Mouse (Mus musculus) heart, embryonic 16.5 days (tissue): ENCODE results near the gene Vmn2r22. TPM values are rescaled to one million over a fixed set of nuclear protein-coding genes. Genes with fewer than 3 reads are reported as not detected.
"Not testable (repeated sequence)": the region's sequence is repeated elsewhere in the genome, so short reads cannot be mapped to it uniquely, and the experiment has no call there.

Experiments
- ATAC-seq: fragments of 200-750 bp; cut with Nextera tagmentation; replicated peaks from 2 replicates; pipeline ENCODE4 v1.8.0; 2017; ENCODE audit warnings: moderate number of reproducible peaks; ENCODE audit not compliant: insufficient read depth, low FRiP score; ENCODE audit errors: extremely low read depth
- H3K27ac ChIP-seq: fragments of 300-500 bp; sonication (generic); 2 replicates; pipeline ENCODE4 v1.5.1; 2014; ENCODE audit warnings: mild to moderate bottlenecking, low read length, control low read depth, moderate library complexity
- H3K27me3 ChIP-seq: fragments of 300-500 bp; sonication (generic); 2 replicates; pipeline ENCODE4 v1.6.1; 2014; ENCODE audit warnings: low read length, mixed read lengths; ENCODE audit not compliant: control insufficient read depth, insufficient read depth
- H3K36me3 ChIP-seq: fragments of 300-500 bp; sonication (generic); 2 replicates; pipeline ENCODE4 v1.6.1; 2014; ENCODE audit not compliant: control insufficient read depth, insufficient read depth
- H3K4me1 ChIP-seq: fragments of 300-500 bp; sonication (generic); 2 replicates; pipeline ENCODE4 v1.6.1; 2014; ENCODE audit warnings: low read length, mixed read lengths; ENCODE audit not compliant: control insufficient read depth, insufficient read depth
- H3K4me2 ChIP-seq: fragments of 300-500 bp; sonication (generic); 2 replicates; pipeline ENCODE4 v1.6.1; 2014; ENCODE audit warnings: low read depth, mild to moderate bottlenecking, control low read depth, low read length
- H3K4me3 ChIP-seq: fragments of 300-500 bp; sonication (generic); 2 replicates; pipeline ENCODE4 v1.5.1; 2014; ENCODE audit warnings: mild to moderate bottlenecking, control low read depth, low read length
- H3K9ac ChIP-seq: fragments of 300-500 bp; sonication (generic); 2 replicates; pipeline ENCODE4 v1.6.1; 2014; ENCODE audit warnings: low read length, control low read depth
- H3K9me3 ChIP-seq: fragments of 300-500 bp; sonication (generic); replicated peaks from 2 replicates; pipeline ENCODE4 v1.6.1; 2016; ENCODE audit warnings: low read length; ENCODE audit not compliant: control insufficient read depth
- WGBS: fragments of 180-500 bp; shearing (Covaris S2); extraction: QIAGEN DNeasy Blood & Tissue Kit; methylation state at CpG from one replicate; pipeline ENCODE4 v1.1.7; 2014; 5-methylcytosine and 5-hydroxymethylcytosine counted together
- polyA plus RNA-seq: library from polyadenylated mRNA; unstranded; fragments of >200 nt; fragmentation: Nextera tagmentation; extraction: Ambion mirVana; gene quantifications from 2 replicates; pipeline ENCODE4 v1.2.1, GENCODE M21; 2015

The Vmn2r22 gene
- polyA plus RNA-seq, 1 experiment from 2014 or later: not detected

DNA sequence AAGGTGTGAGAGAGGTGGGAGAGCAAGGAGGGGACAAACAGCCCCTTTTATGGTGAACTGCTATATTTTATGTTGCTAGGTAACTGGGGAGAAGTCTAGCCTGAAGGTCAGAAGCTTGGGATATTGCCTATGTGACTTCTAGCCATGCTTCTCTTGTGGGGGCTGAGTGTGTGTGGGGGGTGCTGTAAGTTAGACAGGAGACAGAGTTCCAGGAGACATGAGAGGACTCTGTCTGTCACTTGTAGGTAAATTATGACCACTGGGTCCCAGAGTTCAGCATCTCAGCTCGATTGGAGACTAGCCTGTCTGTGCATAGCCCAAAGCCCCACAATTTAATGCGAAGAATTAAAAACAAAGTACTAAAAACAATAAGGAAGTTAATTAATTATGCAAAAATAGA is 75.8 kb downstream of the Vmn2r22 start:
- not testable (repeated sequence) for H3K9ac ChIP-seq, H3K4me3 ChIP-seq, H3K27me3 ChIP-seq, H3K9me3 ChIP-seq, H3K27ac ChIP-seq, H3K4me2 ChIP-seq, H3K4me1 ChIP-seq, H3K36me3 ChIP-seq, ATAC-seq
- no CpG with 5 or more reads among the region's 2 CpGs for WGBS

Other genes with a start within 250 kb of the Vmn2r22 start
- not detected in 2 replicates for gene Vmn2r20, start 232.6 kb downstream of the Vmn2r22 start, polyA plus RNA-seq
- gene Vmn2r21, start 117.3 kb downstream of the Vmn2r22 start, polyA plus RNA-seq: not detected in 2 replicates
- not detected in 2 replicates for gene Vmn2r23, start 51.9 kb upstream of the Vmn2r22 start, polyA plus RNA-seq
- not detected in 2 replicates for gene Vmn2r24, start 128.2 kb upstream of the Vmn2r22 start, polyA plus RNA-seq
- gene Vmn2r25, start 202.7 kb upstream of the Vmn2r22 start, polyA plus RNA-seq: not detected in 2 replicates